Mouse (Mus musculus) adrenal gland, postnatal 0 days (tissue): ENCODE results near the gene Ccl19. TPM values are rescaled to one million over a fixed set of nuclear protein-coding genes. Genes with fewer than 3 reads are reported as not detected.

Experiments
- polyA plus RNA-seq: library from polyadenylated mRNA; unstranded; fragments of >200 nt; fragmentation: Nextera tagmentation; extraction: Ambion mirVana; gene quantifications from 2 replicates; pipeline ENCODE4 v1.2.1, GENCODE M21; 2015

The Ccl19 gene
- polyA plus RNA-seq = 0.26 and 0.38 TPM in 2 replicates

DNA sequence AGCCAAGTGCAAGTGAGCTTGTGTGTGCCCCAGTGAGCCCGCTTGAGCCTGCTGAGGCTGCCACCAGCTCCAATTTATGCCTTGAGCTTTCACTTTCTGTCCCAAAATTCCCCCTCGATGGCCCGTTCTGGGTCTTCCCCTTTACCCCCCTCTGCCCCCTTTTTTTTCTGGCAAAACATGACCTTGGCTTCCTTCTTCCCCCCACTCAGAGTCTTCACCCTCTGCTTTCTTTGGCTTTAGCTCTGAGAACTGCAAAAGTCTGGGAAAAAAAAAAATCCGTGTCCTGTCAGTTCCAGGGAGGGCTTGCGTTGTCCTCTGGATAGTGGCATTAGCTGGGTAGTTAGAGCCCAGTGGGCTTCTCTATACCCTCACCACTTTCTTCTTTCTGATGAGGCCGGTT lies at the start of gene Ccl19:
Gene Ccl19 (minus strand): TSS at position 101 of the 400 bp plus-strand sequence.

DNA sequence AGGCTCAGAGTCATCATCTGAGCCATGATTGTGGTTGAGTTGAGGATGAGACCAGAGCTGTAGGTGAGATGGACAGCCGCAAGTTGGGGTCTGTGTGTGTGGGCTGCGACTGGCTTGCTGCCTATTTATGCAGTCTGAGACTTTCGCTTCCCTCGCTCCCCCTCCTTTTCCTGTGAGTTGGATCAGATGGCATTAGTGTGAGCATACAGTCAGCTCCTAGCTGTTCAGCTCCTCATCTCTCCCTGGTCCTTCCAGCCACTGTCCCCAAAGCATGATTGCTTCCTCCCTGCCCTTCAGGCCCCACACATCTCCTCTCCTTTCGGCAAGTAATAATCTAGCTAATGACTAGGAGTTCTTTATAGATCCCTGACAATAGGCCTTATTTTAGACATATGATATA lies 17.5 kb upstream of the Ccl19 start, which contains the start of gene Ccl21a:
Gene Ccl21a (minus strand): TSS at position 101 of the 400 bp plus-strand sequence.

DNA sequence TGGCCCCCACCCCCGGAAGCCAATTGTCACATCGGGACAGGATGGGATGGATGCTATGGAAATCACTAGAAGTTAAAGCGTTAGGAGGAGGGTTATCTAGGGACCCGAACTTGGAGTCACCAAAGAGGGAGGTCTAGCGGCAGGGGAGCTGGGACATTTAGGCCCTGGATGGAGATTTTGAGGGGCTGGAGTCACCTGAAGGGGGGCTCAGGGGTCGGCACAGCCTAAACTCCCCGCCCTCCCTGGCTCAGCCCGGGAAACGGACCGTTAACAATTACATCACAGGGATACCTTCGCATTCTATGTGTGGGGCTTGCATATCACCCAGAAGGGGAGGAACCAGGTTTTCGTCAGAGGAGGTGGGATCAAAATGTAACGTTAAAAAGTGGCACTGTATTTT lies 21.1 kb downstream of the Ccl19 start, which contains the start of gene 4930578G10Rik:
Gene 4930578G10Rik (plus strand): TSS at position 301 of the 400 bp plus-strand sequence.

Other genes with a start within 250 kb of the Ccl19 start
- gene Fam205a2, start 228.4 kb downstream of the Ccl19 start, polyA plus RNA-seq = not detected in 2 replicates
- gene Gm10591, start 144.4 kb downstream of the Ccl19 start, polyA plus RNA-seq = not detected in 2 replicates
- 0.58 and 0.99 TPM in 2 replicates for gene Gm2564, start 126.9 kb downstream of the Ccl19 start, polyA plus RNA-seq
- not detected in 2 replicates for gene Ccl27b, start 101.3 kb downstream of the Ccl19 start, polyA plus RNA-seq
- not detected in 2 replicates for gene Il11ra2, start 94.7 kb downstream of the Ccl19 start, polyA plus RNA-seq
- not detected in 2 replicates for gene 4930578G10Rik, start 21.0 kb downstream of the Ccl19 start, polyA plus RNA-seq
- 5.0 and 15.3 TPM in 2 replicates for gene Ccl21a, start 17.4 kb upstream of the Ccl19 start, polyA plus RNA-seq
- 0.06 TPM in 1 of 2 replicates, not detected in the other for gene Fam205a1, start 97.3 kb upstream of the Ccl19 start, polyA plus RNA-seq
- 0.09 and 0.28 TPM in 2 replicates for gene Gm12394, start 100.2 kb upstream of the Ccl19 start, polyA plus RNA-seq
- gene Fam205c, start 117.7 kb upstream of the Ccl19 start, polyA plus RNA-seq = 0.24 and 0.95 TPM in 2 replicates
- gene Phf24, start 160.1 kb upstream of the Ccl19 start, polyA plus RNA-seq = 1.3 and 3.7 TPM in 2 replicates
- gene Dnajb5, start 193.2 kb upstream of the Ccl19 start, polyA plus RNA-seq = 6.4 and 7.8 TPM in 2 replicates
- gene 1700022I11Rik, start 213.0 kb upstream of the Ccl19 start, polyA plus RNA-seq = 0.25 and 0.59 TPM in 2 replicates
- gene Vcp, start 243.9 kb upstream of the Ccl19 start, polyA plus RNA-seq = 248 and 385 TPM in 2 replicates